Mouse (Mus musculus) gastrocnemius, adult 2 months (tissue): ENCODE results near the gene Galnt2. TPM values are rescaled to one million over a fixed set of nuclear protein-coding genes. Genes with fewer than 3 reads are reported as not detected.

Source experiments
- DNase-seq: peaks from one replicate; pipeline ENCODE4 v3.0.0; 2022
- H3K27ac ChIP-seq: fragments of 200-600 bp; 2 replicates; pipeline ENCODE4 v1.8.1; 2022; ENCODE audit warnings: mild to moderate bottlenecking
- H3K4me3 ChIP-seq: fragments of 200-600 bp; 2 replicates; pipeline ENCODE4 v1.8.1; 2022; ENCODE audit warnings: mild to moderate bottlenecking, moderate library complexity
- CTCF ChIP-seq: fragments of 200-600 bp; IDR thresholded peaks from 2 replicates; pipeline ENCODE4 v1.8.1; 2022; ENCODE audit warnings: antibody characterized with exemption, mild to moderate bottlenecking, moderate library complexity
- intact Hi-C: fragments of 180-260 bp; cut with DNase I; formaldehyde crosslinking; loops from one replicate; pipeline ENCODE4 v1.15.1; 2025
- total RNA-seq, 2 experiments: library from RNA; stranded (reverse); gene quantifications; 2 replicates each; pipeline ENCODE4 v1.2.3; 2021

The Galnt2 gene
- total RNA-seq, 2 experiments from 2014 or later: 35.6 to 37.2 TPM

- no peak overlapping the region for H3K4me3 ChIP-seq
- DNase-seq: no peak
- no peak overlapping the region for H3K27ac ChIP-seq
- intact Hi-C loops: no loop called here
- no peak for TF ChIP-seq CTCF
These were observed 58.4 kb downstream of the Galnt2 start for GRCm38 (mm10) chr8:124289481-124290050.

- DNase-seq: peak; percentile 67
- peak; percentile 40 for TF ChIP-seq CTCF
- peak overlapping the region; percentile 73 for H3K27ac ChIP-seq
- peak overlapping the region; percentile 42 for H3K4me3 ChIP-seq
- intact Hi-C loops: no loop called here
These were observed 59.9 kb downstream of the Galnt2 start for GRCm38 (mm10) chr8:124290911-124291691.

GRCm38 (mm10) chr8:124291693-124292092, 60.5 kb downstream of the Galnt2 start:
- no peak for TF ChIP-seq CTCF
- intact Hi-C loops: no loop called here
- H3K27ac ChIP-seq: no peak overlapping the region

GRCm38 (mm10) chr8:124292965-124293364, 61.8 kb downstream of the Galnt2 start:
- no peak overlapping the region for H3K27ac ChIP-seq
- H3K4me3 ChIP-seq: no peak overlapping the region
- TF ChIP-seq CTCF: no peak
- intact Hi-C loops: no loop called here
- DNase-seq: no peak

More at GRCm38 (mm10) chr8:124291693-124292092, 60.5 kb downstream of the Galnt2 start:
- no peak overlapping the region for H3K4me3 ChIP-seq
- no peak for DNase-seq

- Histone ChIP-seq H3K4me3 (no peak overlapping the region), H3K27ac (peak overlapping the region; percentile 51)
- intact Hi-C loops: no loop called here
These were observed 63.2 kb downstream of the Galnt2 start for GRCm38 (mm10) chr8:124294425-124294824.

GRCm38 (mm10) chr8:124294900-124295299, 63.7 kb downstream of the Galnt2 start:
- DNase-seq: no peak
- Histone ChIP-seq H3K27ac (peak overlapping the region; percentile 51), H3K4me3 (no peak overlapping the region)
- intact Hi-C loops: no loop called here
- no peak for TF ChIP-seq CTCF

More at GRCm38 (mm10) chr8:124294425-124294824, 63.2 kb downstream of the Galnt2 start:
- no peak for DNase-seq
- no peak for TF ChIP-seq CTCF

- intact Hi-C loops: no loop called here
- H3K27ac ChIP-seq: 0 out of 2 replicates have a peak overlapping the region, but pooled peaks have one; percentile 51
- H3K4me3 ChIP-seq: no peak overlapping the region
- DNase-seq: no peak
- TF ChIP-seq CTCF: no peak
These were observed 64.2 kb downstream of the Galnt2 start for GRCm38 (mm10) chr8:124295357-124295756.

GRCm38 (mm10) chr8:124301512-124301911, 70.3 kb downstream of the Galnt2 start:
- no peak for TF ChIP-seq CTCF
- intact Hi-C loops: no loop called here
- peak; percentile 71 for DNase-seq
- H3K27ac ChIP-seq: peak overlapping the region; percentile 38; the same call in 1 of the 2 replicates
- no peak overlapping the region for H3K4me3 ChIP-seq

GRCm38 (mm10) chr8:124301935-124302555, 70.9 kb downstream of the Galnt2 start:
- Histone ChIP-seq H3K27ac (peak overlapping the region; percentile 38), H3K4me3 (no peak overlapping the region)
- intact Hi-C loops: no loop called here
- TF ChIP-seq CTCF: no peak
- DNase-seq: no peak

- TF ChIP-seq CTCF: no peak
- intact Hi-C loops: no loop called here
- no peak overlapping the region for H3K4me3 ChIP-seq
- H3K27ac ChIP-seq: no peak overlapping the region
- no peak for DNase-seq
These were observed 72.2 kb downstream of the Galnt2 start for GRCm38 (mm10) chr8:124303211-124303902.

- Histone ChIP-seq H3K27ac (no peak overlapping the region), H3K4me3 (no peak overlapping the region)
- DNase-seq: no peak
- TF ChIP-seq CTCF: no peak
- intact Hi-C loops: no loop called here
These were observed 73.0 kb downstream of the Galnt2 start for GRCm38 (mm10) chr8:124304141-124304540.

- no peak for DNase-seq
- intact Hi-C loops: no loop called here
- no peak for TF ChIP-seq CTCF
- Histone ChIP-seq H3K4me3 (0 out of 2 replicates have a peak overlapping the region, but pooled peaks have one; percentile 3), H3K27ac (peak overlapping the region; percentile 81)
These were observed 75.4 kb downstream of the Galnt2 start for GRCm38 (mm10) chr8:124306574-124306973.
